Mouse (Mus musculus) E14TG2a.4 (cell line): Measurements from ENCODE around the gene Slc5a11.

Experiments used
- H3K27me3 ChIP-seq: 2 replicates; pipeline ENCODE4 v1.6.1; 2014; ENCODE audit warnings: low read length, control low read depth; ENCODE audit not compliant: insufficient read depth
- H3K36me3 ChIP-seq: 2 replicates; pipeline ENCODE4 v1.6.1; 2014; ENCODE audit warnings: low read length, control low read depth; ENCODE audit not compliant: insufficient read depth
- H3K4me1 ChIP-seq: replicated peaks from 2 replicates; pipeline ENCODE4 v1.6.1; 2014; ENCODE audit warnings: low read depth, low read length, control low read depth
- H3K4me3 ChIP-seq: replicated peaks from 2 replicates; pipeline ENCODE4 v1.5.1; 2014; ENCODE audit warnings: mild to moderate bottlenecking, low read length
- H3K9me3 ChIP-seq: 2 replicates; pipeline ENCODE4 v1.6.1; 2014; ENCODE audit warnings: low read length, control low read depth
- CTCF ChIP-seq: conservative IDR thresholded peaks from 2 replicates; pipeline ENCODE4 v1.5.1; 2014; ENCODE audit warnings: low read length
- NANOG ChIP-seq: IDR thresholded peaks from 2 replicates; pipeline ENCODE4 v1.6.1; 2014; ENCODE audit warnings: borderline replicate concordance, low read length, mixed read lengths
- POU5F1 ChIP-seq: IDR thresholded peaks from 2 replicates; pipeline ENCODE4 v1.6.1; 2014; ENCODE audit warnings: low read length, borderline replicate concordance

Gene Slc5a11

DNA sequence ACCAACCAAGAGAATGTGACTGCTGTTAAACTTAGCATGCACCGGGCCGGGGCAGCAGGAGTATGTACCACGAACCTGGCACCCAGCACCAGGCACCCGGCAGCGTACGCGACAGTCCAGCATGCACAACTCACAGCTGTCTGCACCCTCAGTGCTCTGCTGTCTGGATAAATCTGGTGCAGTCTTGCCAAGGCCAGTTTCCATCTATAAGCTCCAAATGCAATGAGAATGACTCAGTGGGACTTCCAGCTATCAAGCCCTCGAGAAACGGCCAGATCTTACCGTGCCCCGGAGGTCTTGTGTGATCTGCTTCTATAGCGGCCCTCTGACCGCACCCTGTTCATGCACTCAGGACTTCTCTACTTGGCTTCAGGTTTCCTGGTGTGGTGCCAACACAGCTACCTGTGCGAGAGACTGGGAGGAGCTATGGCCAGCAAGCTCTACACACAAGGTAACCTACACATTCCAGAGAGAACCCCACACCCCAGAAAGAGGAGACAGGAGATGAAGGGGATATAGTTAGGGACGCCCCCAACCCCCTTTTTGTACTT lies 14.8 kb upstream of the Slc5a11 start:
- no peak for TF ChIP-seq POU5F1
- TF ChIP-seq CTCF = no peak
- TF ChIP-seq NANOG = no peak
- H3K36me3 ChIP-seq = peaks cover 14% of the 10 kb centered on the region

DNA sequence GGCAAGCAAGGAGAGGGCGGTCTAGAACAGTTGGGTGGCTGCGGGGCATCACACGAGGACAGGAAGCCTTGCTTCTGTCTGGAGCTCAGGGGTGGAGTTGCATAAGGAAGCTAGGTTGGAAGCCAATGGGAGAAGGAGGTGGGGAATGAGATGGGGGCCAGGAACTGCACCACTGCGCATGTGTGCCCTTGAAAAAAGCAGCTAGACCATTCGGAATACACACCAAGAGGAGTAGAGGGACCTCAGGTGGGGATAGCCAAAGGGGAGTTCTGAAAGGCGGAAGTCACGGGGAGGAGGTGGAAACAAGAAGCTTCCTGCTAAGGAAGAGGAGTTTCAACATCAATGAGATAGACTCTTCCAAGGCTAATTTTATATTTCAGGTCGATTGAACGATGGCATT lies 13.9 kb upstream of the Slc5a11 start:
- Histone ChIP-seq H3K9me3 (no peaks in the 10 kb centered on the region), H3K4me3 (peak overlapping the region; percentile 20; the same call in 1 of the 2 replicates), H3K27me3 (no peaks in the 10 kb centered on the region), H3K4me1 (peaks cover 43% of the 10 kb centered on the region), H3K36me3 (peaks cover 4% of the 10 kb centered on the region; the same call in 1 of the 2 replicates)
- no peak for TF ChIP-seq POU5F1
- no peak for TF ChIP-seq NANOG
- no peak for TF ChIP-seq CTCF

More for the DNA sequence above, 14.8 kb upstream of the Slc5a11 start:
- no peaks in the 10 kb centered on the region for H3K9me3 ChIP-seq
- H3K4me3 ChIP-seq = peak overlapping the region; percentile 20; the same call in 1 of the 2 replicates
- H3K27me3 ChIP-seq = no peaks in the 10 kb centered on the region
- peaks cover 45% of the 10 kb centered on the region for H3K4me1 ChIP-seq

DNA sequence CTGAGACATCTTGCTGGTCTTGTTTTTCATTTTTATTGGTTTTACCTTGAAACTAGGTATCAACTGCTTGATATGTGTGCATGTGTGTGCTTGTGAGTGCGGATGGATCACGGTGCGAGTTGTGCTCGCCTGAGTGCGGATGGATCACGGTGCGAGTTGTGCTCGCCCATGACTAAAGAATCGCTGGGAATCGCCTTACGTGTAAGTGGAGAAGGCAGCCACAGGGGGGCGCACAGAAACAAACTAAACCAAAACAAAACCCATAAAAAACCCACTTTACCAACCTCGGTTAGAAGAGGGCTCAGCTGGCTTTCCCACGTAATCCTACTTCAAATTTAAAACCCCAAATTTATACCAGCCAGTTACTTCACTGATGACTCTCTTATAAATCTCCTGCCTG lies 9.3 kb upstream of the Slc5a11 start:
- Histone ChIP-seq H3K4me1 (peaks cover 63% of the 10 kb centered on the region), H3K36me3 (no peaks in the 10 kb centered on the region), H3K4me3 (no peak overlapping the region), H3K9me3 (no peaks in the 10 kb centered on the region), H3K27me3 (no peaks in the 10 kb centered on the region)
- TF ChIP-seq NANOG (no peak), CTCF (peak; percentile 56)

DNA sequence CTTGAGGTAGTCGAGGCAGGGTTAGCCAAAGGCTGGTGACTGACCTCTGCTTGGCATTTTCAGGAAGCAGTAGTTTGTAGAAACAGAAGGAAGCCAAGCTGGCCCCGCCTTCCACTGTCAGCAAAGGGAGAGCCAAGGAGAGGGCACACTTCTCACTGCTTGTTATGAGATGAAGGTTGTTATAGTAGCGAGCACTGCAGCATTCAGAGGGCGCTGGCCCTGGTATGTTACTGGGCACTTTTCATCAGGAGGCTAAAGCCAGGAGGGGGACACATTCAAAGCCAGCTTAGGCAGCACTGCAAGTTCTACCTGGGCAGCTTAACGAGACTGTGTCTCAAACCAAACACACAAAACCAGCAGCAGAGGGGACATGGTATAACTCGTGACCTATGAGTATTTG lies 7.0 kb upstream of the Slc5a11 start:
- Histone ChIP-seq H3K4me1 (peaks cover 68% of the 10 kb centered on the region), H3K36me3 (no peaks in the 10 kb centered on the region), H3K9me3 (no peaks in the 10 kb centered on the region), H3K4me3 (no peak overlapping the region), H3K27me3 (no peaks in the 10 kb centered on the region)
- no peak for TF ChIP-seq CTCF
- no peak for TF ChIP-seq POU5F1
- no peak for TF ChIP-seq NANOG

DNA sequence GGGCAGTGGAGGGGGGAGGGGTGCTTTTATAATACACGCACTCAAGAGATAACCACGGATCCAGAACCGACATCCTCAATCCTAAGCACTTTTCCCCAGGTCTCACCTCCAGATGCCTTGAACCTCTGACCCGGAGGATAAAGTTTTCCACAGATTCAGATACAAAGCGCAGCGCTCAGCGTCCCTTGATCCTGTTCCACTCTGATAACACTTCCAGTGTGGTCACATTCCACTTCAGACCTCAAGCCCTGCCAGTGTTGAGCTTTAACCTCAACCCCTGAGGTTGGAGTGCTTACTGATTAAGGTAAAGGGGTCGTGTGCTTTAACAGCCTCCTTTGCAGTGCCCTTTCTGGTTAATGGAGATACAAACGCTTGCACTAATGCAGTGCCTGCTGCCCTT lies 4.7 kb upstream of the Slc5a11 start:
- Histone ChIP-seq H3K36me3 (no peaks in the 10 kb centered on the region), H3K4me1 (peaks cover 80% of the 10 kb centered on the region), H3K9me3 (no peaks in the 10 kb centered on the region), H3K4me3 (peak overlapping the region; percentile 66), H3K27me3 (no peaks in the 10 kb centered on the region)
- TF ChIP-seq POU5F1 (no peak), CTCF (no peak), NANOG (no peak)

DNA sequence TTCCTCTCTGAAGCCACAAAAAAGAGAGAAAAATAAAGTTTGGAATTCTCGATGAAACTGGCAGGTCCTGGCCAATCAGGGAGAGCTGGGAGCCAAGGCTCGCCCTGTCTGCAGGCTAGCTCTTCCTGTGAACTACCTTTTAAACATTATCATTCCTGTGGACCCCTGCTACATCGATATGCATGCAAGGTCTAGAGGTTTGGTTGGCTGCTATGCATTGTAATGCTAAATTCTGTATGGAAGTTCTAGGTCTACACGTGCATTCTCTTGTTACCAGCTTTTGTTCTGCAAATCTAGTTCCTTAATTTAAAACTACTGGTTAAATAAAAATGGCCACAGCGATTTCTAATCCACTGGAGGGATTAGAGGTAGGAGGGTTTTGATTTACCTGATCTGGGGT lies 3.1 kb upstream of the Slc5a11 start:
- peak; percentile 89 for TF ChIP-seq POU5F1
- no peak for TF ChIP-seq CTCF
- no peak; the same call in 1 of the 2 replicates for TF ChIP-seq NANOG
- H3K27me3 ChIP-seq = no peaks in the 10 kb centered on the region
- no peaks in the 10 kb centered on the region for H3K36me3 ChIP-seq

DNA sequence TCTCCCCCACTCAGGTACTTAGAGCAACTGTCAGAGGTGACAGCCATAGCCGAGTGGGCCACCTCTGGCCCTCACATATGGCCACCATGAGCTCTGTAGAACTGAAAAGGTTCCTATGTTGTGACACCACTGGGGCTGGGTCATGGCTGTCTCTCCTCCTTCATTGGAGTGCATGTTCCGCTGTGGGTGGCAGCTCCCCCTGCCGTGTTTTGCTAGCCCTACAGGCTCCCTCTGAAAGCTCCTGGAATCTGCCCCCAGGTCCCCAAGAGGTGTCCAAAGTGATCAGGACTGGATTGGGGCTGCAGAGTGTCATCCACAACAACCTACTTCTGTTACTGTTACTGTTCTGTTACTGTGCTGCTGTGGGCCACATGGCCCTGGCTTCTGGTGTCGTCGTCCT lies 2.3 kb upstream of the Slc5a11 start:
- no peak overlapping the region for H3K4me3 ChIP-seq
- H3K9me3 ChIP-seq = no peaks in the 10 kb centered on the region
- peaks cover 84% of the 10 kb centered on the region for H3K4me1 ChIP-seq
- H3K27me3 ChIP-seq = no peaks in the 10 kb centered on the region
- no peaks in the 10 kb centered on the region for H3K36me3 ChIP-seq
- TF ChIP-seq POU5F1 = no peak
- no peak for TF ChIP-seq NANOG
- peak; percentile 23 for TF ChIP-seq CTCF

More for the DNA sequence above, 3.1 kb upstream of the Slc5a11 start:
- Histone ChIP-seq H3K9me3 (no peaks in the 10 kb centered on the region), H3K4me3 (peak overlapping the region; percentile 66), H3K4me1 (peaks cover 86% of the 10 kb centered on the region)

DNA sequence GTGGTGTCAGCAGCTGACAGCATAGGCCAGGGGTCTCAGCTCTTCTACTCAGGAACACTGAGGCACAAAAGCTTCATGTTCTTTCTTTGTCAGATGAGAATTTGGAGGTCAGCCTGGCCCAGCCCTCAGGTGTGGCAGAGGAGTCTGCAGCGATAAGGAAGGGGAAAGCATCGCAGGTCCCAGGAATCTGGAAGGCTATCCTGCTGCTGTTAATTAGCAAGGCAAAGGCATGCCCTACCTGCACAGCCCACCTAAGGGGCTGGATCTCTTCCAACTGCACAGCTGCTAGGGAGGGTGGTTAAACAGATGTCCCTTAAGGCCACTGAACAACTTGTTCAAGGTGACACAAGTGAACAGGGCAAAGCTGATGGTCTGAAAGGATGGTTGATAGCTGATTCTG lies 558 bp downstream of the Slc5a11 start:
- H3K27me3 ChIP-seq = no peaks in the 10 kb centered on the region
- TF ChIP-seq POU5F1 (no peak), NANOG (no peak), CTCF (no peak)
- H3K4me1 ChIP-seq = peaks cover 86% of the 10 kb centered on the region
- H3K9me3 ChIP-seq = no peaks in the 10 kb centered on the region
- H3K36me3 ChIP-seq = no peaks in the 10 kb centered on the region
- peak overlapping the region; percentile 72 for H3K4me3 ChIP-seq

DNA sequence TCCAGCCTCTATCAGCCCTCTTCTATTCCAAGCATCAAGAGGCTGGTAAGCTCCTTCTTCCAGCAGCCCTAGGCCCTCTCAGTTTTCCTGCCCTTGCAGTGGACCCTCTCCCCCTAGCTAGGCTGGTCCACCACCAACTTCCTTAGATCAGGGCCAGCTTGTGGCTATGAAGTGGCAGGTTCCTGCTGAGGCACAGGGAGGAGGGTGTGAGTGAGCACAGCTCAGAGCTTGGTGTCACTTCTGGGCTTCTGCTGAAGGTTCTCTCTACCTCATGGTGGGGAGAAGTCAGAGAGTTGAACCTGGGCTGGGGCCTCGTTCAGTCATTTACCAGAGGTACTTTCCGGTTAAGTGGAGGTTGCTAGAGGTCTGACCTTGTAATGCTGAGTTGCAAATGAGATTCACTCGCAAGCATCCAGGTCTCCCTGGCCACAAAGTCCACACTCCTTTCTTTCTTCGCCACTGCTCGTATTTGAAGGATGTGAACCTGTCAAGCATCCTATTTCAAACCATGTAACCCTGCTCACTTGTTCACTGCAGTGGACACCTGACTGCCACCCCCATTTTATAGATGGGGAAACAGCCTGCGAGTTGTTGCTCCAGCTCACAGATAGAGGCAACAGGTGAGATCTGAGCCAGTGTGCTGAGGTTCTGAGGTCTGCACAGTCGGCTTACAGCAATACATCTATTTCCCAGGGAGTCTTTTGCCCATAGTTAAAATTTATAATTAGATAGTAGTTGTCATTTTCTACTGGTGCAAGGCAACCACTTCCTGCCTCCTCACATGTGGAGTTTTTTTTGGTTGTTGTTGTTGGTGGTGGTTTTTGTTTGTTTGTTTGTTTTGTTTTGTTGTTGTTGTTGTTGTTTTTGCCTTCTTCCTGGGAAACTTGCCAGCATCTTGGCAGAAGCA lies 3.1 kb downstream of the Slc5a11 start:
- H3K4me1 ChIP-seq = peaks cover 84% of the 10 kb centered on the region
- no peaks in the 10 kb centered on the region for H3K9me3 ChIP-seq
- H3K27me3 ChIP-seq = no peaks in the 10 kb centered on the region
- H3K4me3 ChIP-seq = 0 out of 2 replicates have a peak overlapping the region, but pooled peaks have one; percentile 8
- H3K36me3 ChIP-seq = no peaks in the 10 kb centered on the region
- TF ChIP-seq NANOG = no peak
- TF ChIP-seq CTCF = no peak
- no peak for TF ChIP-seq POU5F1
